Mouse (Mus musculus) urinary bladder, postnatal 4 days (tissue): Measurements from ENCODE around the gene Cped1.
A peak's percentile ranks its signal among the peaks of the same experiment; 100 is the strongest.

Source experiments
- DNase-seq, 2 experiments: peaks; one replicate each; pipeline ENCODE4 v3.0.0; 2021 to 2022; ENCODE audit warnings: low spot score in 2 of 2

Cped1 gene

GRCm38 (mm10) chr6:22000086-22000485, 14.4 kb downstream of the Cped1 start:
- no peak for DNase-seq

GRCm38 (mm10) chr6:22000881-22001280, 15.2 kb downstream of the Cped1 start:
- no peak for DNase-seq

GRCm38 (mm10) chr6:22001284-22001916, 15.7 kb downstream of the Cped1 start:
- DNase-seq: no peak

GRCm38 (mm10) chr6:22002521-22003199, 16.9 kb downstream of the Cped1 start:
- no peak for DNase-seq

- DNase-seq: peak in 1 of 2 experiments; percentile 73
Measured at GRCm38 (mm10) chr6:22003200-22003587, 17.5 kb downstream of the Cped1 start.

- DNase-seq: no peak
Measured at GRCm38 (mm10) chr6:22003959-22004543, 18.3 kb downstream of the Cped1 start.

GRCm38 (mm10) chr6:22008346-22008745, 22.6 kb downstream of the Cped1 start:
- no peak for DNase-seq

GRCm38 (mm10) chr6:22010258-22010657, 24.5 kb downstream of the Cped1 start:
- DNase-seq: no peak

GRCm38 (mm10) chr6:22010761-22011281, 25.1 kb downstream of the Cped1 start:
- DNase-seq: no peak

GRCm38 (mm10) chr6:22011546-22011945, 25.8 kb downstream of the Cped1 start:
- DNase-seq: no peak

- no peak for DNase-seq
Measured at GRCm38 (mm10) chr6:22012099-22012498, 26.4 kb downstream of the Cped1 start.

GRCm38 (mm10) chr6:22012501-22012900, 26.8 kb downstream of the Cped1 start:
- no peak for DNase-seq

- no peak for DNase-seq
Measured at GRCm38 (mm10) chr6:22013394-22013793, 27.7 kb downstream of the Cped1 start.

GRCm38 (mm10) chr6:22014291-22014911, 28.7 kb downstream of the Cped1 start:
- no peak for DNase-seq

- no peak for DNase-seq
Measured at GRCm38 (mm10) chr6:22017631-22018030, 31.9 kb downstream of the Cped1 start.

GRCm38 (mm10) chr6:22018768-22019445, 33.2 kb downstream of the Cped1 start:
- DNase-seq: no peak

- DNase-seq: no peak
Measured at GRCm38 (mm10) chr6:22019637-22020036, 33.9 kb downstream of the Cped1 start.

GRCm38 (mm10) chr6:22020696-22021095, 35.0 kb downstream of the Cped1 start:
- DNase-seq: no peak

- no peak for DNase-seq
Measured at GRCm38 (mm10) chr6:22021315-22021714, 35.6 kb downstream of the Cped1 start.

GRCm38 (mm10) chr6:22024168-22024567, 38.5 kb downstream of the Cped1 start:
- no peak for DNase-seq

GRCm38 (mm10) chr6:22025584-22026357, 40.1 kb downstream of the Cped1 start:
- no peak for DNase-seq
